Mouse (Mus musculus) spleen, adult 10 weeks (tissue): ENCODE results near the gene Hmgxb4. TPM values are rescaled to one million over a fixed set of nuclear protein-coding genes. Genes with fewer than 3 reads are reported as not detected.

Experiments used
- polyA plus RNA-seq: library from polyadenylated mRNA; stranded (reverse); fragments of 350-450 nt; fragmentation: Illumina TruSeq; extraction: RNeasy Lipid Tissue Mini Kit (QIAGEN cat#74804); gene quantifications from one replicate; pipeline ENCODE4 v1.2.3, GENCODE M21; 2015; ENCODE audit warnings: low replicate concordance; ENCODE audit not compliant: insufficient read depth

The Hmgxb4 gene
- 40.5 TPM for polyA plus RNA-seq

DNA sequence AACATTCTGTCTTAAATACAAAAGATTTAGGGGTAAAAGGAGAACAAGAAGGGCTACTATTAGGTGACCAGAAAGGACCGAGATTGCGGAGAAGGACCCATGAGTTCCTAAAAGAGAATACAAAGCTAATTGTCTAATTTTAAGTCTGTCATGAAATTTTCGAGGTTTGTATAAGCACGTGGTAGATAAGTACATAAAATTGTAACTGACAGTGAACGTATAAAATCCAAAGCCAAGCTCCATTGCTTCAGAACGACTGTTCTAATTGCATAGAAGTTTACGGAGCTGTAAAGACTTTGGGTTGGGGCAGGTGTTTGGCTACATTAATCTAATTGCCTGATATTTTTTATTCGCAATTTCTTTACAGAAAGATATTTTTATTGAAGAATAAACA is at the start of gene Hmgxb4:
TSS of gene Hmgxb4 (plus strand) at position 276 of the 394 bp plus-strand sequence.

DNA sequence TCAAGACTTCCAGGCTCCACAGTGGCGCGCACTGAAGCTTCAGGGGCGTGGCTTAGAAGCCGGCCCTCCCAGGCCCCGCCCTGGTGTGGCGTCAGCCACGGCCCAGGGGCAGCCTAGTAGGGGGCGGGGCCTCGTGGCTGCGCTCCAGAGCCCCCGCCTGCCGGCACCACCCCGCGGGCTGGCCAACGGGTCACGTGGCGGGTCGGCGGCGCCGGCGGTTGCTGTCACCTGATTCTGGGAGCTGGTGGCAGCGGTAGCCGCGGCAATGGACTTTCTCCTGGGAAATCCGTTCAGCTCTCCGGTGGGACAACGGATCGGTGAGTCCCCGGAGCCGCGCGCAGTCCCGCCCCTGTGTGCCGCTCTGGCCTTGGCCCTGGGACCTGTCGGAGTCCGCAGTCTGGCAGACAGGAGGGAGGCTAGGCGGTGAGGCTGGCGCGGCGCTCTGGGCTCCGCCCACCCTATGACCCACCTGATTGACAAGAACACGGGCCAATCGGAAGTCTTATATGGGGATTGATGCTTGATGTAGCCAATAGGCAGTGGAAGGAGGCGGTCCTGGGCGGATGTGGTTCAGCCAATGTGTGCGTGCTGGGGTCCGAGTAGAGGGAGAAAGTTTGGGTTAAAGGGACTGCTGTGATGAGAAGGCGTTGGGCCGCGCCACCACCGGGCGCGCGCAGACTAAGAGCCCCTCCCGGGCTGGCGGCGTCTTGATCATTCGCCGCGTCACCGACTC is 40.5 kb downstream of the Hmgxb4 start, which contains the start of gene Tom1:
TSS of gene Tom1 (plus strand) at position 195 of the 733 bp plus-strand sequence.

Other genes starting within 250 kb of the Hmgxb4 start
- not detected for gene Isx, start 120.2 kb upstream of the Hmgxb4 start, polyA plus RNA-seq
- gene Tom1, start 40.3 kb downstream of the Hmgxb4 start, polyA plus RNA-seq: 9.9 TPM
- 294 TPM for gene Hmox1, start 100.3 kb downstream of the Hmgxb4 start, polyA plus RNA-seq
- gene Mcm5, start 116.2 kb downstream of the Hmgxb4 start, polyA plus RNA-seq: 27.8 TPM
- 0.80 TPM for gene Rasd2, start 220.6 kb downstream of the Hmgxb4 start, polyA plus RNA-seq